Mouse (Mus musculus): ENCODE data around the gene Fgr.

Gene Fgr

DNA sequence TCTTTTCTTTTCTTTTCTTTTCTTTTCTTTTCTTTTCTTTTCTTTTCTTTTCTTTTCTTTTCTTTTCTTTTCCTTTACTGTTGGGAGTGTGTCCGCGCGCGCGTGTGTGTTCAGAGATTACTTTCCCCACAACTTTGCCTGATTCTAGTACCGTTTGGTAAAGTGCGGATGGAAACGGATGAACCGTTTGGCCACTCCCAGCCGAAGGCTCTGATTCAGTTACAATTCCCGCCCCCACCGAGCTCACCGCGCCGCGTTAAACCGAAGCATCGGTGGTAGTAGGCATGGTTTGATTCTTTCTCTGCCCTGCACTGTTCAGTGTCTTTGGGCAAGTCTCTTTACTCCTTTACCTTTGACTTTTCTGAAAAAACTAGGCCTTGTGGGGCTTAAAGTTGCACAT lies 65.9 kb downstream of the Fgr start:
- no peaks in the 10 kb centered on the region; the same call in 1 of the 2 replicates for H3K36me3 ChIP-seq (ENCODE audit: control insufficient read depth, insufficient read depth, low read length, poor library complexity, severe bottlenecking)
- no peaks in the 10 kb centered on the region for H3K27me3 ChIP-seq (ENCODE audit: control insufficient read depth, insufficient read depth, low read length, poor library complexity, severe bottlenecking)
- no peak for DNase-seq (ENCODE audit: low read depth, low spot score)

GRCm38 (mm10) chr4:133040241-133040904 lies 66.5 kb downstream of the Fgr start:
- Histone ChIP-seq H3K27me3 (ENCODE audit: control insufficient read depth, insufficient read depth, low read length, poor library complexity, severe bottlenecking) (no peaks in the 10 kb centered on the region), H3K36me3 (ENCODE audit: control insufficient read depth, insufficient read depth, low read length, poor library complexity, severe bottlenecking) (no peaks in the 10 kb centered on the region; the same call in 1 of the 2 replicates)
- DNase-seq (ENCODE audit: low read depth, low spot score), result no peak

DNA sequence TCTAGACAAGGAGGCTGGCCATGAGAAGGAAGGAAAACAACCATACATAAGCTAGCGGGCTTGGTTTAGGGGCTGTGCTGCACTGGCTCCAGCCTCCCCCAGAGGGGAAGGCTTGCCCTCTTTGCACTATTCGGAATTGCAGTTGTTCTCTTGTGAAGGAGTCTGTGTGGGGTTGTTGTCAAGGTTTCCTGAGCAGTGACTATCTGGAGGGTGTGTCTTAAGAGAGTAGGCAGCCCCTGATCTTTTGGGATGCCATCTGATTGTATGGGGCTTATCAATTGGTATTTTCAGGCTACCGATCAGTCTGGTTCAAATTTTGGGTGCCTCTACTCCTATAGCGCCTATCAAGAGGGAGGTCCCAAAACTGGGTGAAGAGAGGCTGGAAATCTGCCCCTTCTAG lies 68.3 kb downstream of the Fgr start:
- H3K27me3 ChIP-seq (ENCODE audit: control insufficient read depth, insufficient read depth, low read length, poor library complexity, severe bottlenecking), result no peaks in the 10 kb centered on the region
- DNase-seq (ENCODE audit: low read depth, low spot score), result no peak
- no peaks in the 10 kb centered on the region; the same call in 1 of the 2 replicates for H3K36me3 ChIP-seq (ENCODE audit: control insufficient read depth, insufficient read depth, low read length, poor library complexity, severe bottlenecking)

GRCm38 (mm10) chr4:133042651-133043635 lies 69.0 kb downstream of the Fgr start:
- H3K27me3 ChIP-seq (ENCODE audit: control insufficient read depth, insufficient read depth, low read length, poor library complexity, severe bottlenecking), result no peaks in the 10 kb centered on the region
- DNase-seq (ENCODE audit: low read depth, low spot score), result no peak
- H3K36me3 ChIP-seq (ENCODE audit: control insufficient read depth, insufficient read depth, low read length, poor library complexity, severe bottlenecking), result no peaks in the 10 kb centered on the region

DNA sequence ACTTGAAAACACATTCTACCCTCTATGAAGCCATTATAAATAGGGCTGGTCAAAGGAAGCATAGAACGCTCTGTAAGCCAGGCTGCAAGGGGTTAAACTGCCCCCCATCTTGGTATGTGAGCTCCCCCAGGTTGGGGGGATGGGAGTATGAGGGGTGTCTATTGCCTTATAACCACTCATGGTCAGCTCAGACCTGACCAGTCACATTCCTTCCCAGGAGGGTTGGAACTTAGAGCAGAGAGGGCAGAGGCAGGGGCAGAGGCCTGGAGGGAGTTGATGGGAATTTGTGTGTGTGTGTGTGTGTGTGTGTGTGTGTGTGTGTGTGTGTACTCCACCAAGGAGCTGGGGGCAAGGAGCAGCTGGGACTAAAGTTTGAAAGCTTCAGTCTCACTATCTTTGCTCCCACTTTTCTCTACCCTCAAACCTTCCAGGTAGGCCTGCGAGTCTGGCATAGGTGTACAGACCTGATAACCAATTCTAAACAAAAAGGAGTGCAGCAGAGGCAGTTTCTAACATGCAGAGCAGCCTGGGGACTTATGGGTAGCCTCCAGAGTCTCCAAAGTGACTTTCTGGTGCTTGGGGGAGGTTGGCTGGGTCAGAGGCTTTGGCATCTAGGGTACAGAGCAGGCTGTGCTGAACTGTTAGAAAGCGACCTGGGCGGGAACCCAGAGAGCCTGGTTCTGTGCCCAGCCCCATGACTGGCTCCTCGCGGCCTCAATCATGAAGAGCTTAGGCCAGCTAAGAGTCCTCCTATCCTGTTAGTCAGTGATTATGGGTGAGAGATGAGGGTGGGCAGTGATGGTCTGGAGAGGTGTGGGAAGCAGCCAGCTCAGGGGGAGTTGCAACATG lies 70.1 kb downstream of the Fgr start:
- Histone ChIP-seq H3K36me3 (ENCODE audit: control insufficient read depth, insufficient read depth, low read length, poor library complexity, severe bottlenecking) (no peaks in the 10 kb centered on the region), H3K27me3 (ENCODE audit: control insufficient read depth, insufficient read depth, low read length, poor library complexity, severe bottlenecking) (no peaks in the 10 kb centered on the region)
- no peak for DNase-seq (ENCODE audit: low read depth, low spot score)

DNA sequence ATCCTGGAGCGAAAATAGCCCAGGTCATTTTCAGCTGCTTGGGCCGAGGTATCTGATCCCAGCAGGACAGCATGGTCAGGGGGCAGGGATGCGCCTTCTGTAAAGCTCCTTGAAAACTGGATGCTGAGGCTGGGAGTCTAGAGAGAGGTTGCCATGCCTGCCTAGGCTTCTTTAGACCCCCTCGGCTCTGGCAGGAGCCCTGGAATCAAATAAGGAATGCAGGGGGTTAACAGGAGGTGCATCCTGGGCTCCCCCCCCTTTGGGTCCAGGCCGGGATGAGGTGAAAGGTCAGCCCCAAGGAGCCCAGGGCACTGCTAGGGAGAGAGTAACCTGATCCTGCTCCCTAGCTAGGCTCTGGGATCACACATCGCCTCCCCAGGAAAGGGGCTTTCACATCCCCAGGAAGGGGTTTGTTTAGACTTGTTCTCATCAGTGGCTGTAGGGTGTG lies 70.8 kb downstream of the Fgr start:
- H3K36me3 ChIP-seq (ENCODE audit: control insufficient read depth, insufficient read depth, low read length, poor library complexity, severe bottlenecking), result no peaks in the 10 kb centered on the region
- DNase-seq (ENCODE audit: low read depth, low spot score), result no peak
- no peaks in the 10 kb centered on the region for H3K27me3 ChIP-seq (ENCODE audit: control insufficient read depth, insufficient read depth, low read length, poor library complexity, severe bottlenecking)

DNA sequence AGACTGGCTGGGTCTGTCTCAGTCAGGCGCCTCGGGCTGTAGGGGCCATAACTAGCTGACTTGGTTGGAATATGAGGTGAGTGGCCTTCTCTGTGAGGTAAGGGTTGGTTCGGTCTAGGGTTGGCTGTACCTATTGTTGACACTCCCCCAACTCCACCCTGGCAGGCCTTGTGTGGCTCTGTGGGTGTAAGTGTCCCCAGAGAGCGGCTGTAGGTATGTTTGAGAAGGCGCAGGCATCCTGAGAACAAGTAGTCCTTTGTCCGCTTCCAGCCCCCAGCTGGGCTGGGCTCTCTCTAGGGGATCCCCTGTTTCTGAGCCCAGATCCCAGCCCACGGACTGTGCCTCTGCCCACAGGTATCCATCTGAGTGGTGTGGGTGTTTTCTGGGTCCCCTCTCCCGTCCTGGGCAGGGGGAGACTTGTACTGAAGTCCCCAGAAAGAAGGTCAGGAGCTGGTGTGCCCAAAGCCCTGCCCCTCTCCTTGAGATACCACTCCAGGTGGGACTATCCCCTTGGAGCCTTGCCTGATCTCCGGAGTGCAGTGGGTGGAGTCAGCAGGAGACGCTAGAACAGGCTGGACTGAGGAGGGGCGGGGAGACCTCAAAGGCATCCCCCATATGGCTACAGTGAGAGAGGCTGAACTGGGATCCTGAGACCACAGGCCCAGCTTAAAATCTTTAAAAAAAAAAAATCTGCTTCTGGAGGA lies 72.0 kb downstream of the Fgr start:
- no peaks in the 10 kb centered on the region for H3K36me3 ChIP-seq (ENCODE audit: control insufficient read depth, insufficient read depth, low read length, poor library complexity, severe bottlenecking)
- no peak for DNase-seq (ENCODE audit: low read depth, low spot score)
- no peaks in the 10 kb centered on the region for H3K27me3 ChIP-seq (ENCODE audit: control insufficient read depth, insufficient read depth, low read length, poor library complexity, severe bottlenecking)

- H3K36me3 ChIP-seq (ENCODE audit: control insufficient read depth, insufficient read depth, low read length, poor library complexity, severe bottlenecking), result no peaks in the 10 kb centered on the region
- H3K27me3 ChIP-seq (ENCODE audit: control insufficient read depth, insufficient read depth, low read length, poor library complexity, severe bottlenecking), result no peaks in the 10 kb centered on the region
- DNase-seq (ENCODE audit: low read depth, low spot score), result no peak
Measured at GRCm38 (mm10) chr4:133046691-133047352, 72.9 kb downstream of the Fgr start.

GRCm38 (mm10) chr4:133047353-133048105 lies 73.6 kb downstream of the Fgr start:
- H3K36me3 ChIP-seq (ENCODE audit: control insufficient read depth, insufficient read depth, low read length, poor library complexity, severe bottlenecking), result no peaks in the 10 kb centered on the region
- no peaks in the 10 kb centered on the region for H3K27me3 ChIP-seq (ENCODE audit: control insufficient read depth, insufficient read depth, low read length, poor library complexity, severe bottlenecking)
- no peak for DNase-seq (ENCODE audit: low read depth, low spot score)

DNA sequence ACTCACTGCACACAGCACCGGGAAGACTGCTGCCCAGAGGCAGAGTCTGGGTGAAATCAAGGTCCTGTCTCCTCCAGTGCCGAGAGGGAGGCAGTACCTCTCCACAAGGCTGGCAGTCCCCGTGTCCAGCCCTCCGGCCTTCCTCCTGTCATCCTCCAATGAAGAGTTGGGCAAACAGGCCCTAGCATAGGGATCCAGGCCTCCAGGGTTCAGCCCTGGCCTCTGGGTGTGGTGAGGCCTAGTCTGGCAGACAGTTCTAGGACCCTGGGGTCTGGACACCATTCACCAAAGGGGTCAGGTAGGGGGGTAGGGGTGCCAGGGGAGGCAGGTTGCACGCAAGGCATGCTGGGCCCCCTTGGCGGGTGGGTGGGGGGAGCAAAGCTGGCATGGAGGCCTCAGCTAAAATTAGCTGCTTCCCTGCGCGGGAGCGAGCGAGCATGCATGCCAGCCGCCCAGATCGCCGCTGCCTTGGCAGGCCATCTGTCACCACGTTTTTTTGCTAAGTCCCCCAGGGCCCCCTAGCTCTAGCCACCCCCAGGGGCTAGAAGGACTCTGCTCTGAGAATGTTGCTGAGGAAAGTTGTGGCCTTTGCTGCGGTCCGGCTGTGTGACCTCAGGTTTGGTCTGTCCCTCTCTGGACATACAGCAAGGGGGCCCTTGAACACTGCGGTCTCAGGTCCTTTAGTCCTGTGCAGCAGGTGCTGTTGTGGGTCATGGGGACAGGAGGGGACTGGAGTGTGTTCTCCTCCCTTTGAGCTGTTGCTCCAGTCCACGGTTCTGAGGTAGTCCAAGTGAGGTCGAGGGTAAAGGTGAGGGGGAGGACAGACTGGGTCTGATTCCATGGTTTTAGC lies 75.4 kb downstream of the Fgr start:
- no peak for DNase-seq (ENCODE audit: low read depth, low spot score)
- Histone ChIP-seq H3K27me3 (ENCODE audit: control insufficient read depth, insufficient read depth, low read length, poor library complexity, severe bottlenecking) (no peaks in the 10 kb centered on the region), H3K36me3 (ENCODE audit: control insufficient read depth, insufficient read depth, low read length, poor library complexity, severe bottlenecking) (no peaks in the 10 kb centered on the region)

DNA sequence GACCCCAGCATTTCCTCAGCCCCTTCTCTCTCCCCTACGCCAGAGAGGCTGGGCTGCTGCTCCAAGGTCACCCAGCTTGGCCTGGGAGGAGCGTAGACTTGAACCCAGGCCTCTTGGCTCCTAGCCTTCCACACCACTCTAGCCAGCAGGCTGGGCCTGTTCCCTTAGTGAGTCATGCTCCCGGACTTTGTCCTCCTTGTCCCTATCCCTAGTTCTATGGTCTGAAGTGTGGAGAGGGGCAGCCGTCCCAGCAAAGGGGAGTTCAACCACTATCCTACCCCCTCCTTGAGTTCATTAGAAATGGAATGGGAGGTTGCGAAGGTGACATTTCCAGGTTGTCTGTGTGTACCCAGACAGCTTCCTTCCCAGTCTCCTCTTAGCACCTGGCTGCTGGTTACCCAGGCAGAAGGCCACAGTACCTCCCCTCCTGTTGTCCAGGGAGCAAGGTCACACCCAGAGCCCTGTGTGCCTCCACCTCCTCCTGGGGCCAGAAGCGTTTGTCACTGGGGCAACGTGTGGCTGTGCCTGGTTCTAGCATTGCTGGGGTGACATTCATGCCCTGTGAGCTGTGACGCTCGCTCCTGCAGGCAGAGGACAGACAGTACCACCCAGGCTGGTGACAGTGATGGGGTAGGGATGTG lies 76.4 kb downstream of the Fgr start:
- DNase-seq (ENCODE audit: low read depth, low spot score), result peak; percentile 28
- Histone ChIP-seq H3K36me3 (ENCODE audit: control insufficient read depth, insufficient read depth, low read length, poor library complexity, severe bottlenecking) (no peaks in the 10 kb centered on the region), H3K27me3 (ENCODE audit: control insufficient read depth, insufficient read depth, low read length, poor library complexity, severe bottlenecking) (no peaks in the 10 kb centered on the region)

- no peaks in the 10 kb centered on the region for H3K36me3 ChIP-seq (ENCODE audit: control insufficient read depth, insufficient read depth, low read length, poor library complexity, severe bottlenecking)
- DNase-seq (ENCODE audit: low read depth, low spot score), result peak; percentile 47
- no peaks in the 10 kb centered on the region for H3K27me3 ChIP-seq (ENCODE audit: control insufficient read depth, insufficient read depth, low read length, poor library complexity, severe bottlenecking)
Measured at GRCm38 (mm10) chr4:133050837-133051549, 77.1 kb downstream of the Fgr start.

All from splenic B cell, adult 2 months (primary cell).